12 mouse cellular contexts compared by ENCODE assay signal in the genomic region with DNA sequence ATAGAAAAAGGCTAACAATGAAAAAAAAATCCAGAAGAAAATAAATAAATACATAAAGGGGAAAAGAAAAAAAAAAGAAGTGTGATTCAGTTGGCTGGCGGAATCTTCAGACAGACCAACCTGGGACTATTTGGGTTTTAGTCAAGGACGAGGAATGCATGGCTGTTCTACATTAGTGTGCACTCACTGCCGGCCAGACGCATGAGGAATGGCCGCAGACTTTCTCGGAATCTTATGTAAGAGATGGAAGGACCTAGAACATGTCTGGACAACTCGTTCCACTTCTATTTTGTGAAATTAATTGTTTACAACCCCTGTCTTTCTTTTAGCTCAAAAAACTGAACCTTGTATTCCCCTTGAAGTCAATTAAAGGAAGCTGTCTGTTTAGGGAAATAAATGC.
"Had no signal": no experiment of that assay in that cellular context is flagged by ENCODE, and none has a peak within 500 bp of the region (broad histone marks: within the 10 kb centered on the region; RNA-seq: fewer than 3 reads in every experiment).

No protein-coding gene starts in this region.

- H3K9ac ChIP-seq: limb, embryonic 13.5 days; liver, embryonic 12.5 days; liver, embryonic 15.5 days; lung, embryonic 15.5 days; midbrain, embryonic 12.5 days; midbrain, embryonic 15.5 days; neural tube, embryonic 13.5 days had no signal

- H3K4me2 ChIP-seq: limb, embryonic 13.5 days; liver, embryonic 12.5 days; liver, embryonic 15.5 days; lung, embryonic 15.5 days; neural tube, embryonic 13.5 days had no signal

- ATAC-seq: liver, embryonic 12.5 days had no signal

- H3K4me1 ChIP-seq: liver, embryonic 12.5 days; liver, embryonic 15.5 days; midbrain, embryonic 12.5 days had no signal

- H3K27ac ChIP-seq: kidney, postnatal 0 days; limb, embryonic 10.5 days; limb, embryonic 13.5 days; liver, embryonic 12.5 days; liver, embryonic 15.5 days; lung, embryonic 15.5 days; macrophage; midbrain, embryonic 12.5 days; midbrain, embryonic 15.5 days; neural tube, embryonic 13.5 days; stomach, postnatal 0 days had no signal

- H3K4me3 ChIP-seq: layer of hippocampus, adult 2 months; limb, embryonic 10.5 days; limb, embryonic 13.5 days; liver, embryonic 12.5 days; liver, embryonic 15.5 days; lung, embryonic 15.5 days; midbrain, embryonic 12.5 days; midbrain, embryonic 15.5 days; neural tube, embryonic 13.5 days had no signal

- H3K27me3 ChIP-seq: limb, embryonic 13.5 days; liver, embryonic 12.5 days; liver, embryonic 15.5 days; lung, embryonic 15.5 days; midbrain, embryonic 12.5 days; midbrain, embryonic 15.5 days; neural tube, embryonic 13.5 days had no signal

- H3K36me3 ChIP-seq: limb, embryonic 10.5 days; limb, embryonic 13.5 days; liver, embryonic 12.5 days; liver, embryonic 15.5 days; lung, embryonic 15.5 days; midbrain, embryonic 12.5 days; midbrain, embryonic 15.5 days; neural tube, embryonic 13.5 days had no signal

- H3K9me3 ChIP-seq: limb, embryonic 10.5 days; limb, embryonic 13.5 days; liver, embryonic 12.5 days; liver, embryonic 15.5 days; lung, embryonic 15.5 days; midbrain, embryonic 12.5 days; midbrain, embryonic 15.5 days; neural tube, embryonic 13.5 days had no signal
